Mouse (Mus musculus) inflammation-experienced regulatory T-cells, adult 6 months (primary cell): ENCODE measurements around the gene Gm13272. TPM values are rescaled to one million over a fixed set of nuclear protein-coding genes. Genes with fewer than 3 reads are reported as not detected.
"Not testable (repeated sequence)": the region's sequence is repeated elsewhere in the genome, so short reads cannot be mapped to it uniquely, and the experiment has no call there.

Source experiments
- ATAC-seq: one replicate; pipeline ENCODE4 v1.8.0; 2017
- polyA plus RNA-seq, 3 experiments: library from polyadenylated mRNA; unstranded; fragments of 100-300 nt; shearing (Covaris generic); gene quantifications; one replicate each; pipeline ENCODE4 v1.2.1; 2017

Gene Gm13272
- polyA plus RNA-seq, 3 experiments from 2014 or later = not detected

- not testable (repeated sequence) for ATAC-seq
Observed at GRCm38 (mm10) chr4:88788402-88788801, 8.8 kb downstream of the Gm13272 start, which contains the start of gene Gm13277. TSS of gene Gm13277 (plus strand) at chr4:88788632.

- ATAC-seq = not testable (repeated sequence)
Observed at GRCm38 (mm10) chr4:88791250-88791649, 11.6 kb downstream of the Gm13272 start, which contains the start of gene Gm13278. TSS of gene Gm13278 (plus strand) at chr4:88791550.

- ATAC-seq = not testable (repeated sequence)
Observed at GRCm38 (mm10) chr4:88793936-88794675, 14.5 kb downstream of the Gm13272 start, which contains the start of gene Gm13275. TSS of gene Gm13275 (plus strand) at chr4:88794487.

- ATAC-seq = not testable (repeated sequence)
Observed at GRCm38 (mm10) chr4:88797097-88797496, 17.4 kb downstream of the Gm13272 start, which contains the start of gene Gm13279. TSS of gene Gm13279 (plus strand) at chr4:88797397.

- not testable (repeated sequence) for ATAC-seq
Observed at GRCm38 (mm10) chr4:88799365-88799764, 19.7 kb downstream of the Gm13272 start, which contains the start of gene Gm13285. TSS of gene Gm13285 (plus strand) at chr4:88799665.

GRCm38 (mm10) chr4:88802954-88803353 is 23.3 kb downstream of the Gm13272 start, which contains the start of gene Gm13287:
TSS of gene Gm13287 (plus strand) at chr4:88803254.
- not testable (repeated sequence) for ATAC-seq

- ATAC-seq = not testable (repeated sequence)
Observed at GRCm38 (mm10) chr4:88805231-88805630, 25.6 kb downstream of the Gm13272 start, which contains the start of gene Gm13288. TSS of gene Gm13288 (plus strand) at chr4:88805531.

- not testable (repeated sequence) for ATAC-seq
Observed at GRCm38 (mm10) chr4:88805761-88806160, 26.1 kb downstream of the Gm13272 start.

GRCm38 (mm10) chr4:88815928-88816327 is 36.3 kb downstream of the Gm13272 start, which contains the start of gene Ifna7:
TSS of gene Ifna7 (plus strand) at chr4:88816228.
- ATAC-seq = no peak

- ATAC-seq = no peak
Observed at GRCm38 (mm10) chr4:88819659-88820058, 40.0 kb downstream of the Gm13272 start, which contains the start of gene Ifna11. TSS of gene Ifna11 (plus strand) at chr4:88819959.

GRCm38 (mm10) chr4:88822995-88823394 is 43.3 kb downstream of the Gm13272 start:
- ATAC-seq = peak; percentile 49

GRCm38 (mm10) chr4:88827116-88827515 is 47.5 kb downstream of the Gm13272 start, which contains the start of gene Ifna6:
TSS of gene Ifna6 (plus strand) at chr4:88827416.
- ATAC-seq = not testable (repeated sequence)

Other genes starting within 250 kb of the Gm13272 start
- not detected for gene Ifna15, start 221.6 kb upstream of the Gm13272 start, polyA plus RNA-seq
- gene Ifna14, start 208.1 kb upstream of the Gm13272 start, polyA plus RNA-seq = not detected
- not detected for gene Ifna9, start 187.5 kb upstream of the Gm13272 start, polyA plus RNA-seq
- not detected for gene Ifna12, start 176.5 kb upstream of the Gm13272 start, polyA plus RNA-seq
- gene C87499, start 145.4 kb upstream of the Gm13272 start, polyA plus RNA-seq = not detected
- not detected for gene Ifna13, start 135.4 kb upstream of the Gm13272 start, polyA plus RNA-seq
- not detected for gene Ifna16, start 102.9 kb upstream of the Gm13272 start, polyA plus RNA-seq
- gene Ifna2, start 95.9 kb upstream of the Gm13272 start, polyA plus RNA-seq = not detected
- gene Ifnab, start 88.5 kb upstream of the Gm13272 start, polyA plus RNA-seq = not detected
- gene Gm26566, start 58.0 kb upstream of the Gm13272 start, polyA plus RNA-seq = not detected
- gene Klhl9, start 57.4 kb upstream of the Gm13272 start, polyA plus RNA-seq = 10 to 100 TPM; 34.2 to 37.3 (median 35.5) TPM
- not detected for gene Gm13271, start 25.0 kb upstream of the Gm13272 start, polyA plus RNA-seq
- not detected for gene Gm13283, start 19.7 kb upstream of the Gm13272 start, polyA plus RNA-seq
- not detected for gene Gm13290, start 6.0 kb upstream of the Gm13272 start, polyA plus RNA-seq
- gene Gm13289, start 2.9 kb upstream of the Gm13272 start, polyA plus RNA-seq = not detected
- under 1 TPM in 1 of 3 experiments, not detected in 2; 0.58 TPM for gene Ifnz, start 2.3 kb downstream of the Gm13272 start, polyA plus RNA-seq
- gene Gm13276, start 5.9 kb downstream of the Gm13272 start, polyA plus RNA-seq = not detected
- not detected for gene Gm13277, start 8.8 kb downstream of the Gm13272 start, polyA plus RNA-seq
- not detected for gene Gm13278, start 11.7 kb downstream of the Gm13272 start, polyA plus RNA-seq
- not detected for gene Gm13275, start 14.6 kb downstream of the Gm13272 start, polyA plus RNA-seq
- not detected for gene Gm13279, start 17.5 kb downstream of the Gm13272 start, polyA plus RNA-seq
- 1 to 10 TPM in 1 of 3 experiments, under 1 TPM in 1, not detected in 1; 0.39 to 1.6 TPM for gene Gm13285, start 19.8 kb downstream of the Gm13272 start, polyA plus RNA-seq
- not detected for gene Gm13287, start 23.4 kb downstream of the Gm13272 start, polyA plus RNA-seq
- not detected for gene Gm13288, start 25.7 kb downstream of the Gm13272 start, polyA plus RNA-seq
- gene Ifna7, start 36.4 kb downstream of the Gm13272 start, polyA plus RNA-seq = not detected
- gene Ifna11, start 40.1 kb downstream of the Gm13272 start, polyA plus RNA-seq = not detected
- gene Ifna6, start 47.6 kb downstream of the Gm13272 start, polyA plus RNA-seq = not detected
- gene Ifna5, start 55.7 kb downstream of the Gm13272 start, polyA plus RNA-seq = not detected
- under 1 TPM in 1 of 3 experiments, not detected in 2; 0.63 TPM for gene Ifna4, start 62.0 kb downstream of the Gm13272 start, polyA plus RNA-seq
- not detected for gene Ifna1, start 70.2 kb downstream of the Gm13272 start, polyA plus RNA-seq
- not detected for gene Ifne, start 100.4 kb downstream of the Gm13272 start, polyA plus RNA-seq